Comparison of ENCODE assay signal across 12 mouse cellular contexts in the genomic region with DNA sequence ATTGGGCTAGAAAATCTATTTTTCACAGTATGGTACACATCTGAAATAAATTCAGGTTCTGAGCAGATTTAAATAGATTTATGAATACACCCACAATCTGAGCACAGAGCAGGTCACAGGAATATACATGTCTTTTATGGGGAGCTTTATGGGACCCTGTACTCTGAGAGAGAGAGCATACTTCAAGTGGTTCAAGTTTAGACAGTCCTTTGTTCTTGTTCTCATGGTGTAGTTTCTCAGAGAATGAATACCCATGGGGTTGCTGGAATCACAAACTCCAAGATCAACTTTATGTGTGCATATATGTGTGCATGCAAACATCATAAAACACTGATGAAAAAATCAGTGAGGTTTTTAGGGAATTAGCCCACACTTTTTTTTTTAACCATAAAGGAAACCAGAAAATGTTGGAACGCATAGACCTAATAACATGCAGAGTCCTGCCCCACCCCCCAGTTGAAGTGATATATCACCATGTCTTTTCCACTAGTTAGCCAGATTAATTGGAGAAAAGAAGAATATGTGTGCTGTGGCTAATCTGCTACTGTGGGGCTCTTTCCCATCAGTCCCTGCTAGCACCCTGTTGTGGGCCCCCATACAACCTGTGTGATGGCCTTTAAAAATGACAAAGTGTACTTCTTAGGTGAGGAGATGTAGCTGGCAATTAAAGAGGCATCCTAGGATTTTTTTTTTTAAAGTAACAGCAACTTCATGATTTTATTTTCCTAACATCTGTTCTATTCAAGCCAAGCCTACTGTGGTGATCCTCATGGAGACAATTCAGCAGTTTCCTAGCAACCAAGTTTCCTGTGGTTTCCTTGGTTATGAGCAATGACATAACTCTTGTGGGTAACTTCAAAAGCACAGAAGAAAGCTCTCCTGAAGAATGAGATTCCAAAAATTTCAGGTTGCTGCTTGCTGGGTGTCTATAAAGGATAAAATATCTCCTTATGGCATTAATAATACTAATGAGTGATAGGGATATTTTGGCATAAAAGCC.
DNase-seq lines count a peak whose midpoint lies in the region; ATAC-seq and TF ChIP-seq lines count a peak whose summit lies in the region.
"Had no signal": no experiment of that assay in that cellular context is flagged by ENCODE, and none has a peak within 500 bp of the region (broad histone marks: within the 10 kb centered on the region; RNA-seq: fewer than 3 reads in every experiment).

No protein-coding gene starts in this region.

- peak; percentile 39 for DNase-seq in left cerebral cortex, adult 11 months (ENCODE audit: low spot score)
- no peak for DNase-seq in left cerebral cortex, postnatal 36 days (ENCODE audit: low spot score in 2 of 2)
- DNase-seq in neural tube, embryonic 11.5 days (ENCODE audit: low spot score), result peak; percentile 26
- DNase-seq in cerebellum, adult 2 months, result no peak
- DNase-seq in thymus, adult 18-20 months, result no peak
- DNase-seq: gastrocnemius, adult 2 months; kidney, adult 8-10 months; lung, postnatal 14 days had no signal

- no peak overlapping the region for H3K9ac ChIP-seq in neural tube, embryonic 11.5 days (ENCODE audit: low read length)
- H3K9ac ChIP-seq: limb, embryonic 12.5 days had no signal

- peaks cover 2% of the 10 kb centered on the region; the same call in 1 of the 2 replicates for H3K4me1 ChIP-seq in cortical plate, adult 2 months (ENCODE audit: control insufficient read depth, insufficient read depth, low read length)
- peaks cover 4% of the 10 kb centered on the region; the same call in 1 of the 2 replicates for H3K4me1 ChIP-seq in neural tube, embryonic 11.5 days (ENCODE audit: control insufficient read depth, insufficient read depth, low read length)
- H3K4me1 ChIP-seq in cerebellum, adult 2 months (ENCODE audit: control insufficient read depth, insufficient read depth, low read length), result peaks cover 2% of the 10 kb centered on the region; the same call in 1 of the 2 replicates

- no peaks in the 10 kb centered on the region for H3K36me3 ChIP-seq in neural tube, embryonic 11.5 days (ENCODE audit: control insufficient read depth, insufficient read depth, low read length)
- H3K36me3 ChIP-seq: limb, embryonic 12.5 days had no signal

- no peak for TF ChIP-seq POLR2A in cortical plate, adult 2 months (IDR thresholded peaks at IDR 0.05; ENCODE audit: extremely low read depth, insufficient read depth, low read length)
- no peak for TF ChIP-seq POLR2A in cerebellum, adult 2 months (IDR thresholded peaks at IDR 0.05; ENCODE audit: borderline replicate concordance, insufficient read depth, low read length)

- H3K4me2 ChIP-seq in neural tube, embryonic 11.5 days (ENCODE audit: low read depth), result no peak overlapping the region; the same call in 1 of the 2 replicates
- H3K4me2 ChIP-seq: limb, embryonic 12.5 days had no signal

- ATAC-seq in hematopoietic stem cell, adult 5-6 weeks (replicated peaks in 1 of 2; ENCODE audit: insufficient read depth in 1 of 2, low FRiP score in 2 of 2, low TSS enrichment in 1 of 2, low read depth in 1 of 2, poor library complexity in 2 of 2, severe bottlenecking in 2 of 2), result peak; percentile 88
- peak; percentile 86 for ATAC-seq in neural tube, embryonic 11.5 days (ENCODE audit: insufficient read depth, low FRiP score, low TSS enrichment)
- ATAC-seq: activated CD4-positive, CD25-positive, alpha-beta regulatory T cell, adult 4 months had no signal

- no peaks in the 10 kb centered on the region for H3K27me3 ChIP-seq in neural tube, embryonic 11.5 days (ENCODE audit: control insufficient read depth, insufficient read depth, low read length)
- no peaks in the 10 kb centered on the region for H3K27me3 ChIP-seq in cerebellum, adult 2 months (ENCODE audit: control insufficient read depth, insufficient read depth, low read length)
- H3K27me3 ChIP-seq: limb, embryonic 12.5 days had no signal

- no peaks in the 10 kb centered on the region for H3K9me3 ChIP-seq in neural tube, embryonic 11.5 days (ENCODE audit: control insufficient read depth, low read length)
- H3K9me3 ChIP-seq: limb, embryonic 12.5 days had no signal

- 38% methylated on average over 1 of the region's 1 CpGs for WGBS in neural tube, embryonic 11.5 days
- 89% methylated on average over 1 of the region's 1 CpGs for WGBS in cerebellum, adult 2 months

- intact Hi-C loops in left cerebral cortex, postnatal 36 days (cut with DNase I), result loop anchor here (10.0 kb wide), 1 partner anchor 73 kb away; no protein-coding TSS in a partner anchor

- H3K4me3 ChIP-seq in cortical plate, adult 2 months (ENCODE audit: insufficient read depth, low read length), result no peak overlapping the region
- H3K4me3 ChIP-seq in neural tube, embryonic 11.5 days (ENCODE audit: low read depth, low read length), result no peak overlapping the region
- no peak overlapping the region for H3K4me3 ChIP-seq in cerebellum, adult 2 months (replicated peaks; ENCODE audit: insufficient read depth, low read depth, low read length)
- H3K4me3 ChIP-seq: gastrocnemius, adult 2 months; limb, embryonic 12.5 days had no signal

- no peak for TF ChIP-seq CTCF in cortical plate, adult 2 months (IDR thresholded peaks at IDR 0.05; ENCODE audit: extremely low read depth, insufficient read depth, low read length)
- no peak for TF ChIP-seq CTCF in cerebellum, adult 2 months (IDR thresholded peaks at IDR 0.05; ENCODE audit: borderline replicate concordance, insufficient read depth, low read depth, low read length)

- 0 out of 2 replicates have a peak overlapping the region, but pooled peaks have one; percentile 37 for H3K27ac ChIP-seq in cortical plate, adult 2 months (ENCODE audit: insufficient read depth, low read length)
- H3K27ac ChIP-seq in neural tube, embryonic 11.5 days (ENCODE audit: low read depth, low read length), result 0 out of 2 replicates have a peak overlapping the region, but pooled peaks have one; percentile 35
- no peak overlapping the region for H3K27ac ChIP-seq in cerebellum, adult 2 months (ENCODE audit: insufficient read depth, low read length)
- H3K27ac ChIP-seq: gastrocnemius, adult 2 months; limb, embryonic 12.5 days had no signal

Comparison
In these comparisons a context has a peak if more than half of its experiments do, and no peak if none do; other contexts are left out.
1. DNase-seq: peak in left cerebral cortex, adult 11 months (single experiment) and neural tube, embryonic 11.5 days (single experiment); none in left cerebral cortex, postnatal 36 days (0 of 2), cerebellum, adult 2 months (0 of 2) and thymus, adult 18-20 months (0 of 2).